Mouse (Mus musculus) midbrain, postnatal 0 days (tissue): ENCODE data around the gene Thbs3. TPM values are rescaled to one million over a fixed set of nuclear protein-coding genes. Genes with fewer than 3 reads are reported as not detected.

Experiments
- ATAC-seq: fragments of 200-750 bp; cut with Nextera tagmentation; 2 replicates; pipeline ENCODE4 v1.8.0; 2017; ENCODE audit warnings: moderate number of reproducible peaks, mild to moderate bottlenecking, moderate TSS enrichment, moderate library complexity; ENCODE audit not compliant: low FRiP score
- DNase-seq: peaks from one replicate; pipeline ENCODE4 v3.0.0-alpha.2; 2015; ENCODE audit warnings: low spot score
- H3K27ac ChIP-seq: fragments of 300-500 bp; sonication (generic); 2 replicates; pipeline ENCODE4 v1.5.1; 2014; ENCODE audit warnings: low read depth, mild to moderate bottlenecking, low read length, mixed read lengths
- H3K27me3 ChIP-seq: fragments of 300-500 bp; sonication (generic); 2 replicates; pipeline ENCODE4 v1.6.1; 2014; ENCODE audit warnings: low read length, control low read depth, mixed read lengths; ENCODE audit not compliant: insufficient read depth
- H3K36me3 ChIP-seq: fragments of 300-500 bp; sonication (generic); 2 replicates; pipeline ENCODE4 v1.6.1; 2014; ENCODE audit warnings: low read length, control low read depth, mixed read lengths; ENCODE audit not compliant: insufficient read depth
- H3K4me1 ChIP-seq: fragments of 300-500 bp; sonication (generic); 2 replicates; pipeline ENCODE4 v1.6.1; 2014; ENCODE audit warnings: mild to moderate bottlenecking, control low read depth, antibody characterized with exemption, low read length, mixed read lengths; ENCODE audit not compliant: insufficient read depth
- H3K4me2 ChIP-seq: fragments of 300-500 bp; sonication (generic); 2 replicates; pipeline ENCODE4 v1.6.1; 2014; ENCODE audit warnings: low read depth, mild to moderate bottlenecking, low read length, mixed read lengths; ENCODE audit not compliant: poor library complexity, severe bottlenecking
- H3K4me3 ChIP-seq: fragments of 300-500 bp; sonication (generic); 2 replicates; pipeline ENCODE4 v1.5.1; 2014; ENCODE audit warnings: low read depth, mild to moderate bottlenecking, low read length, moderate library complexity
- H3K9ac ChIP-seq: fragments of 300-500 bp; sonication (generic); replicated peaks from 2 replicates; pipeline ENCODE4 v1.6.1; 2014; ENCODE audit warnings: mild to moderate bottlenecking, low read length, moderate library complexity, mixed read lengths; ENCODE audit not compliant: poor library complexity, severe bottlenecking
- H3K9me3 ChIP-seq: fragments of 300-500 bp; sonication (generic); 2 replicates; pipeline ENCODE4 v1.6.1; 2016; ENCODE audit warnings: low read length, control low read depth
- CTCF ChIP-seq: IDR thresholded peaks from 2 replicates; pipeline ENCODE4 v1.5.1; 2016; ENCODE audit warnings: antibody characterized with exemption, mild to moderate bottlenecking
- WGBS: fragments of 180-500 bp; shearing (Covaris S2); extraction: QIAGEN DNeasy Blood & Tissue Kit; methylation state at CpG from one replicate; pipeline ENCODE4 v1.1.7; 2014; 5-methylcytosine and 5-hydroxymethylcytosine counted together
- polyA plus RNA-seq: library from polyadenylated mRNA; unstranded; fragments of >200 nt; fragmentation: Nextera tagmentation; extraction: Ambion mirVana; gene quantifications from 2 replicates; pipeline ENCODE4 v1.2.1, GENCODE M21; 2015
- total RNA-seq: library from RNA; depleted of rRNA; stranded (reverse); fragments of >200 nt; gene quantifications from 2 replicates; pipeline ENCODE4 v1.2.3, GENCODE M21; 2014

The Thbs3 gene
- total and polyA plus RNA-seq, 2 experiments from 2014 or later: 38.5 to 39.0 TPM

GRCm38 (mm10) chr3:89202253-89203141, 12.5 kb upstream of the Thbs3 start, which contains the start of gene Gba:
Gene Gba (plus strand): TSS chr3:89202928.
- peak; percentile 96 for DNase-seq
- Histone ChIP-seq H3K4me2 (peak within 1 kb of the TSS; percentile 74), H3K9ac (peak within 1 kb of the TSS; percentile 72), H3K27me3 (no peaks in the 10 kb centered on the region), H3K36me3 (peaks cover 20% of the 10 kb centered on the region), H3K4me1 (peaks cover 4% of the 10 kb centered on the region; the same call in 1 of the 2 replicates), H3K4me3 (peak within 1 kb of the TSS; percentile 50), H3K9me3 (no peaks in the 10 kb centered on the region), H3K27ac (peak within 1 kb of the TSS; percentile 72)
- 23% methylated on average over 13 of the region's 13 CpGs for WGBS
- peak; percentile 83 for ATAC-seq
- TF ChIP-seq CTCF: no peak

GRCm38 (mm10) chr3:89203142-89203514, 11.9 kb upstream of the Thbs3 start:
- Histone ChIP-seq H3K36me3 (peaks cover 26% of the 10 kb centered on the region), H3K27me3 (no peaks in the 10 kb centered on the region), H3K9ac (peak overlapping the region; percentile 72), H3K4me2 (peak overlapping the region; percentile 74), H3K27ac (peak overlapping the region; percentile 72), H3K4me3 (peak overlapping the region; percentile 50), H3K4me1 (peaks cover 4% of the 10 kb centered on the region; the same call in 1 of the 2 replicates), H3K9me3 (no peaks in the 10 kb centered on the region)
- 47% methylated on average over 5 of the region's 5 CpGs for WGBS
- no peak for TF ChIP-seq CTCF
- ATAC-seq (no peak; the same call in 1 of the 2 replicates), DNase-seq (no peak)

- no peak overlapping the region for H3K4me3 ChIP-seq
- DNase-seq (no peak), ATAC-seq (no peak)
- no peak overlapping the region for H3K9ac ChIP-seq
- 94% methylated on average over 7 of the region's 7 CpGs for WGBS
- H3K27ac ChIP-seq: no peak overlapping the region
- peaks cover 47% of the 10 kb centered on the region for H3K36me3 ChIP-seq
- TF ChIP-seq CTCF: no peak
- peaks cover 4% of the 10 kb centered on the region; the same call in 1 of the 2 replicates for H3K4me1 ChIP-seq
- H3K9me3 ChIP-seq: no peaks in the 10 kb centered on the region
- no peaks in the 10 kb centered on the region for H3K27me3 ChIP-seq
- H3K4me2 ChIP-seq: no peak overlapping the region
Observed at GRCm38 (mm10) chr3:89206079-89206478, 8.9 kb upstream of the Thbs3 start.

DNA sequence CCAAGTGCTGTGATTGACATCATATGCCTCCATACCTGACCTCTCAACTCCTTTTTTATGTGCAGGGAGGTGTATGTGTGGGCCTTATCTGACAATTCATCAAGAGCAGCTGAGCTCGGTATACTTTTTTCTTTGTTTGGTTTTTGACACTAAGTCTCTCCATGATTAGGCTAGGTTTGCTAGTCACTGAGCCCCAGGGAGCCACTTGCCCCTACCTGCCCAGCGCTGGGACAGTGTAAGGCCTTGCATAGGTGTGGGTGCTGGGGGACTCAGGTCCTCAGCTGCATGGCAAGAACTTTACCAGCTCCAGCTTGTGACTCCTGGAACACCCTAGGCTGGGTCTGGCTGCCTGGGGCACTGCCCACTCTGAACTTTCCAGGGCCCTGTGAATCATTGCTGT, 8.3 kb upstream of the Thbs3 start:
- no peaks in the 10 kb centered on the region for H3K9me3 ChIP-seq
- no peak overlapping the region for H3K9ac ChIP-seq
- H3K27me3 ChIP-seq: no peaks in the 10 kb centered on the region
- peaks cover 49% of the 10 kb centered on the region for H3K36me3 ChIP-seq
- DNase-seq (no peak), ATAC-seq (no peak)
- no peak overlapping the region for H3K4me3 ChIP-seq
- no peak overlapping the region for H3K27ac ChIP-seq
- no peak for TF ChIP-seq CTCF
- 89% methylated on average over 2 of the region's 2 CpGs for WGBS
- H3K4me2 ChIP-seq: no peak overlapping the region
- peaks cover 4% of the 10 kb centered on the region; the same call in 1 of the 2 replicates for H3K4me1 ChIP-seq

DNA sequence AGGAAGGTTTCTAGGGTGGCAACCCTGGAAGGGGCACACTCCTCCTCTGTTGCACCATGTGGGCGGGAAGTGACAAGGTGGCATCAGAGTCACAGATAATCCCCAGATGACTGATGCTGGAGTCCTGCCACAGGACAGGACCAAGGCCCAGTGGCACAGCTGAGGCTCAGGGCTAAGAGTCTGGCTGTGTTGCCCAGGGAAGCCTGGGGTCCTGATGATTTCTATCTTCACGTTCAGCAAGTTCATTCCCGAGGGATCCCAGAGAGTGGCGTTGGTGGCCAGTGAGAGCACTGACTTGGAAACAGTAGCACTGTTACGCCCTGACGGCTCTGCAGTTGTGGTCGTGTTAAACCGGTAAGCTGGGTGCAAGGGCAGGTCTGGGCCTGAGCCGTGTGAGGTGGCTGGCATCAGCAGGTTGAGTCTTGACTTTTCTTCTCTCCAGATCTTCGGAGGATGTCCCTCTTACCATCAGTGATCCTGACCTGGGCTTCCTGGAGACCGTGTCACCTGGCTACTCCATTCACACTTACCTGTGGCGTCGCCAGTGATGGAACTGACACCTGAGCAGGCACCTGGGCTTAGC, 6.8 kb upstream of the Thbs3 start:
- Histone ChIP-seq H3K4me3 (no peak overlapping the region), H3K9ac (no peak overlapping the region), H3K4me1 (peaks cover 6% of the 10 kb centered on the region; the same call in 1 of the 2 replicates), H3K36me3 (peaks cover 49% of the 10 kb centered on the region), H3K4me2 (no peak overlapping the region), H3K9me3 (no peaks in the 10 kb centered on the region), H3K27me3 (no peaks in the 10 kb centered on the region), H3K27ac (no peak overlapping the region)
- DNase-seq (no peak), ATAC-seq (no peak)
- TF ChIP-seq CTCF: no peak
- 92% methylated on average over 13 of the region's 13 CpGs for WGBS

DNA sequence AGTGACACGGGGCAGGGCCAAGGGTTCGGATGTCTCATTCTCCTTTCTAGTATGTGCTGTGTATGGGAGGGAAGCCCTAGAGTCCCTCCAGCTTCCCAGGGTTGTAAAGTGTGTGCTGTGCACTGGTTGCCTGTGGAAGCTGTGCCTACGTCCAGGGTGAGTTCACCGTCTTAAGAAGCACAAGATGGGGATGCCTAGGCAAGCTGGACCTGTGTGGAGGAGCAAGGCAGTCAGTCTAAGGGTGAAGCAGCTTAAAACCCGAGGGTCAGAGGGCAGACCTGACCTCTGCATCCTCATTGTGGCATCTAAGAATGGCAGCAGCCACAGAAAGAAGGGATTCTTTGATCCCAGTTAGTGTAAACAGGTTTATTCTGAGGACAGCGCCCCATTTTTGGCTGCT, 6.2 kb upstream of the Thbs3 start:
- H3K4me1 ChIP-seq: 0 out of 2 replicates have a peak, but pooled peaks cover 3% of the 10 kb centered on the region
- peaks cover 49% of the 10 kb centered on the region for H3K36me3 ChIP-seq
- no peak overlapping the region for H3K4me2 ChIP-seq
- TF ChIP-seq CTCF: no peak
- no peaks in the 10 kb centered on the region for H3K27me3 ChIP-seq
- no peak overlapping the region for H3K27ac ChIP-seq
- DNase-seq: no peak
- ATAC-seq: no peak
- no peaks in the 10 kb centered on the region for H3K9me3 ChIP-seq
- WGBS: 87% methylated on average over 6 of the region's 6 CpGs
- H3K9ac ChIP-seq: no peak overlapping the region
- H3K4me3 ChIP-seq: no peak overlapping the region
